Mouse (Mus musculus): ENCODE results near the gene Nabp2.

Gene Nabp2

DNA sequence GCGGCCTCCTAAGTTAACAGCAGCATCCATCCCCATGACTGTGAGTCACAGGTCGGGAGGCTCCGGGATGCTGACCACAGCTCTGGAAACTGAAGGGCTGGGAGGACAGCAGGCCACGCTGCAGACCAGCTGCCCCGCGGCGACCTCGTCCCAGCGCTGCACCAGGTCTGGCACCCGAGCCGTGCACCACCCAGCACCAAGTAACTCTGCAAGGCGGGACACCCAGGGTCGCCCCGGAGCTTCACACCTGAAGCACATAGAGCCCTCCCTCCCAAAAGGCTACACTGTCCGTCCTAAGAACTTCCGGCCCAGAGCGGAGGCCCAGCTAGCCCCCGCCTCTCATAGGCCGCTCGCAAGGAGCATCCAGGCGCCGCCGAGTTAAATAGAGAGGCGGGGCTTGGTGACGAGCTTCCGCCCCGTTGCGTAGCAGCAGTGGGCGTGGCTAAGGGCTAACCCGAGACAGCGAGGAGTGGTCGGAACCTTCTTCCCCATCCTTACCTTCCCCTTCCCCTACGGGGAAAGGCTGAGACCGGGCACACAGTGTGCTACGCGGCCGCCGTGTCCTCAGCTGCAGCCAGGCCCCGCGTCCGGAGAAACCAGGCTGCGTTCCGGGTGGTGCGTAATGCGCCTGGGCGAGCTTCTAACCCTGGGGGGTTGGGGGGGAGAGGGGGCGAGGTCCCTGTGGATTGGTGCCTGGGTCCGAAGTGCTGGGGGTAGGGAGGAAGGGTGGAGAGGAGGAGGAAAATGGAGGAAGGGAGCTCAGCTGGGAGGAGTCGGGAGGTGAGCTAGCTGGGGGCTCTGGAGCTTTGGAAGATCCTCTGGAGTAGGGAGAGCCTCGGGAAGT, at the start of gene Nabp2, which contains the start of gene Rnf41:
Gene Nabp2, minus strand, starts transcription at position 282 of the 844 bp plus-strand sequence.
Gene Rnf41, plus strand, starts transcription at position 447 of the 844 bp plus-strand sequence.
- peak; percentile 97 for DNase-seq (ENCODE audit: low spot score)

DNA sequence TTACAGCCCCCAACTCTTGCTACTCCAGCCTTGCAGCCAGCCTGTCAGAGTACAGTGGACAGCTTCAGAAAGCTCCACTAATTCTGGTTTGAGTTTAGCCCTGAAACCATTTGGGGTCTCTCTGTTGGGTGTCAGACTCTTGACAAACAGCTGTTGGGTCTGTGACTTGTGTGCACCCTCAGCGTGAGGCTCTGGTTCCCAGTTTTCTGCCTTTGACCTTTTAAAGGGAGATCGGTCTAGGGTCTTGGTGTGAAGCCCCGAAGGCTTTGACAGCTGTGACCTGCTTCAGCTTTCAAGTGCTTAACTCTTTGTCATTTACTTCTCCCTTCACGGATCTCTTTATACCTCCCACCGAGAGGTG, 49.0 kb upstream of the Nabp2 start:
- DNase-seq (ENCODE audit: low spot score), result no peak

DNA sequence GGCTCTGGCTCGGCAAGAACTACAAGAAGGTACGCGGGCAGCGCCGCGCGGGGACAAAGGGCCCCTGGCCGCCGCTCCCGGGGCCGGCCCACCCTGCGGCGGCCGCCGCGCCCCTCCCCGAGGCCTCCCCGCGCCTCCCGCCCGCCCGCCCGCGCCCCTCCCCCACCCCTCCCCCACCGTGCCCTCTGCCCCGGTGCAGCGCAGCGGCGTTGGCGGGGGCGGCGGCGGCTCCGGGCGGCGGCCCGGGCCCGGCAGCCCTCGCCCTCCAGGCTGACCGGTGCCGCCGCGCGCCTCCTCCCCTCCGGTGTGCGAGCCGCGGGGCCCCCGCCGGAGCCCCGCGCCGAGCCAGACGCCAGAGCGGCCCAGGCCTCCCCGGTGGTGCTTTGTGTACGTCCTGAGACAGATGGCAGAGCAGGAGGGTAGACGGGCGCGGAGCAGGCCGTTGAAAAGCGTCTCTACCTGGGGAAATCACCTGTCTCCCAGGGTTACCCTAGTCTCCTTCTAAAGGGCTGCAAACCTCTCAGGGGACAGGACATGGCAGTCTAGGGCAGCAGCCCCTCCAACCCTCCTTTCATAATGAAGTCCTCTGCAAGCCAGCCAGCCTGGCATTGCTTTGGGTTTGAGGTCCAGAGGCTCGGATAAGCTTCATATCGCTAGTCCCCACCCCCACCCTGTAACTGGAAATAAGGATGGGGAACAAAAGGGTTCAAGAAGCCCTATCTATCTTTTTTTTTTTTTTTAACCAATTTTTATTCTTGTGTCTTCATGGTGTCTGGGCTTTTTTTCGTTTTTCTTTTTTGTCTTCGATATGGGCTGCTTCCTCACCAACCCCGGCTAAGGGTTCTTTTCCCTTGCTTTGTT, 48.3 kb upstream of the Nabp2 start:
- peak; percentile 28 for DNase-seq (ENCODE audit: low spot score)

DNA sequence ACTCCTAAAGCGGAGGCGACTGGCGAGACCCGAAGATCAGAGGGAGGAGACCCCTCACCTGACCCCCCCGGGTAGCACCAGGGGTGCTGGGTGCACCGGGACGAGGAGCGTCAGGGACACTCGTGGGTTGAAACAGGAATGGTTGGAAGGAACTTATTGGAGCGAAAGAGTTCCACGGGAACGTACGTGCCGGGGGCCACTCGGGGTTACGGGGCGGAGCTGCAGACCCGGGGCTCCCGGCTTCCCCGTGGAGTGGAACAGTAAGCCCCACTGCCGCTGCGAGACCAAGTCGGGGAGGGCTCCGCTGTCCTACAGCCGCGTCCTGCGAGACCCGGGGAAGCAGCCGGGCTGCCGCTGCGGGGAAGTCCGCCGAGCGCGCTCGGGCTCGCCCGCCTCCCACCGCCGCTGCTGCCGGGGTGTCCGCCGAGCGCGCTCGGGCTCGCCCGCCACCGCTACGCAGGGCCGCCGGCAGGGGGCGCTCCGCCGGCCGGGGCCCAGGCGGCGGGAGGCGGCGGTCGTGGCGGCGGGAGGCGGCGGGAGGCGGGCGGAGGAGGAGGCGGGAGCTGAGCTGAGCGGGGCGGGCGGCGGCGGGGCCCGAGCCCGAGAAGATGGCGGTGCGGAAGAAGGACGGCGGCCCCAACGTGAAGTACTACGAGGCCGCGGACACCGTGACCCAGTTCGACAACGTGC, 47.6 kb upstream of the Nabp2 start, which contains the start of gene Smarcc2:
Gene Smarcc2, plus strand, starts transcription at position 530 of the 690 bp plus-strand sequence.
- peak; percentile 85 for DNase-seq (ENCODE audit: low spot score)

DNA sequence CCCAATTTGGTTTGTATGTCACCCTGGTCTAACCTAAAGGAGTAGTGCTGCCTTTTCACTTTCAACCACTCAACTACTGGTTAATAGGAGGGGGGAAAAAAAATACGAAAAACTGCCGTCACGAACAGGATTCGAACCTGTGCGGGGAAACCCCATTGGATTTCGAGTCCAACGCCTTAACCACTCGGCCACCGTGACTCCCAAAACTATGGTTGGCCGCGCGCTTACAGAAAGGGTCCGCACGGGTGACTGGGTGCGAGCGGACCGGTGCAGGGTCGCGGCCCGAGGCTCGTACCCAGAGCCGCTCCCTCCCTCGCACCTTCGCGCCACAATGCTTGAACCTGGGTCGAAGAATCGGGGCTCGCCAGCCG, 47.0 kb upstream of the Nabp2 start:
- DNase-seq (ENCODE audit: low spot score), result peak; percentile 97

DNA sequence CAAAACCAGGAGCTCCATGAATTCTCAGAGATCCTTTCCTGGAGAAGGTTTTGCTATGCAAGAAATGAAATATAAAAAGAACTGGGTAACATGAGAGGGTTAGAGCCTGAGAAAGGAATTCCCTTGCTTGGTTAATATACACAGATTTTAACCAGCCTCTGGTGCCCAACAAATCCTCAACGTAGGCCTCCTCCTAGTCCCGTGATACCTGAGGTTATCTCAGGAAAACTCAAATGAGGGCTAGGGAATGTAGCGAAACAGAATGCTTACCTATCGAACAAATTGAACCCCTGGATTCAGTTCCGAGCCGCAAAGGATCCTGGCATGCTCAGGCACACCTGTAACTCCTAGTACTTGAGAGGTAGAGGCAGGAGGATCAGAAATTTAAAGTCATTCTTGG, 46.4 kb upstream of the Nabp2 start:
- no peak for DNase-seq (ENCODE audit: low spot score)

DNA sequence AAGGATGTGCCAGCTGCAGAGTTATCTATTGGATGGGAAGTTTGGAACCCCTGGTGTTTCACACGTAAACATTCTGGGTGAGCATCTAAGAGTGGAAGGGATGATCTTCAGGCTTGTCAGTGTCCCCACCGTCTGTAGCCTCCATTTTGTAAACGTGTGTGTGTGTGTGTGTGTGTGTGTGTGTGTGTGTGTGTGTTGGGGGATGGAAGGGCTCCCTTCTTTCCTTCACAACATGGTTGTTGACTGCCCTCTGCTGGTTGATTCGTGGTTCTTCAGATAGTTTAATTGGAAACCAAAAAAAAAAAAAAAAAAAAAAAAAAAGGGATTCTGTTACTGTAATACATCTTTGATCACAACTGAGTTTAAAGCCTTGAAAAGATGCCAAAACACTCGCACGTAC, 44.0 kb upstream of the Nabp2 start:
- DNase-seq (ENCODE audit: low spot score), result peak; percentile 61

DNA sequence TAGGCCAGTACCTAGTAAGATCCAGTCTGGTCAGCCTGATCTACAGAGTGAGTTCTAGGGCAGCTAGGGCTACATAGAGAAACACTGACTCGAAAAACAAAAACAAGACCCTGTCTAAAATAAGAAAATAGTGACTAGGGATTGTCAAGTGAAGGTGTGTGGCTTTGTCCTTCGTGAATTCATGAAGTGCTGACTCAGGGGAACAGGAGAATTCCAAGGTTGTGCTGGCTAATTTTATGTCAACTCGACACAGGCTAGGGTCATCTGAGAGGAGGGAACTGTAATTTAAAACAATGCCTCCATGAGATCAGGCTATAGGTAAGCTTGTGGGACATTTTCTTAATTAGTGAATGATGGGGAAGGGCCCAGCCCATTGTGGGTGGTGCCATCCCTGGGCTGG, 43.2 kb upstream of the Nabp2 start:
- no peak for DNase-seq (ENCODE audit: low spot score)

DNA sequence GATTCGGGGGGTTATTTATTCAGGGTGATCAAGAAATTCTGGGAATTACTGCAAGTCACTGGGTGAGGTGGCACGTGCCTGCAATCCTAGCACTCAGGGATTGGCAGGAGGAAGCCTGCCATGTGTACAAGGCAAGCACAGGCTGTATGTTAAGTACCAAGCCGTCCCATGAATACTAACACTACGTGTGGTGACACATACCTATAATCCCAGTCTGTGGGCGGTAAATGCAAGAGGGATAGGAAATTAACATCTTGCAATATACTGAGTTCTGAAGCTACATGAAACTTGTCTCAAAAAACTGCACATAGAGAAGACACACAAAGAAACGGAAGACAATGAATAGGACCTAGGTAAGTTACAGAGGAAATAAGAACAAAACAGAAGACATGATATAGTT, 39.7 kb upstream of the Nabp2 start:
- DNase-seq (ENCODE audit: low spot score), result no peak

DNA sequence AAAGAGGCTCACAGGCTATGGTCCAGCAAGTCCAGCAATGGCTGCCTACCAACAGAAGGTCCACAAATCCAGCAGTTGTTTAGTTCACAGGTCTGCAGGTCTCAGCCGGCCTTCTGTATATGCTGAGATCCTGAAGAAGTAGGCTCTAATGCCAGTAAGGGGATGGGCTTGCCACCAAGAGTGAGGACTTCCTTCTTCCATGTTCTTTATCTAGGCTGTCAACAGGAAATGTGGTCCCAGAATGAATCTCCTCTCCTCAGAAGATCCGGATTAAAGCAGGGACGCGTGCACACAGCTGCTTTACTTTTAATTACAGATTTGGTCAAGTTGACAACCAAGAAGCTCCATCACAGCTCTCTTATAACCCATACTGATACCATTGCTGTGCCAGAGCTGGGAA, 34.1 kb upstream of the Nabp2 start:
- DNase-seq (ENCODE audit: low spot score), result no peak

DNA sequence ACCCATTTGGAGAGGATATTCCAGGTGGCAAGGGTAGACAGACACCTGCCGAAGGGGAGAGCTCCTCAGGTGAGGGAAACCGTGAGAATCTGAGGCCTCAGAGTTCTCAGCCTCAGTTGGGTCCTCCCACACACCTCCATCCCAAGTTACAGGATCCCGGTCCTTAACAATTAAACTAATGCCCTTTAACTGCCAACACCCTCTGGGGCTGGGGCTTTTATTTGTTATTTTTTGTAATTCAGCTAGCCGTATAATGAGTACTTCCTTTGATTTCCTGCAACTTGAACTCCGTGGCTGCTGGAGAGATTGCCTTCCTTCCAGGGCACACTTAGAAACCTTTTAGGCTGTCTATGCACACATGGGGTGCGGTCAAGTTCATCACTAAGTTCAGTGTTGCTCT, 33.1 kb upstream of the Nabp2 start:
- no peak for DNase-seq (ENCODE audit: low spot score)

DNA sequence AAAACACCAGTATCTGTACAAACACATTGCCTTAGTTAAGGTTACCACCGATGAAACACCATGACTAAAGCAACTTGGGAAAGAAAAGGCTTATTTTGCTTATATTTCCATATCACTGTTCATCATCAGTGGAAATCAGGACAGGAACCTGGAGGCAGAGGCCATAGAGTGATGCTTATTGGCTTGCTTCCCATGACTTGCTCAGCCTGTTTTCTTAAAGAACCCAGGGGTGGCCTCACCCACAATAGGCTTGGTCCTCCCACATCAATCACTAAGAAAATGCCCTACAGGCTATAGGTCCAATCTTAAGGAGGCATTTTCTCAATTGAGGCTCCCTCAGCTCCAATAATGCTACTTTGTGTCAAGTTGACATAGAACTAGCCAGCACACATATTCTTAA, 31.4 kb upstream of the Nabp2 start:
- no peak for DNase-seq (ENCODE audit: low spot score)

DNA sequence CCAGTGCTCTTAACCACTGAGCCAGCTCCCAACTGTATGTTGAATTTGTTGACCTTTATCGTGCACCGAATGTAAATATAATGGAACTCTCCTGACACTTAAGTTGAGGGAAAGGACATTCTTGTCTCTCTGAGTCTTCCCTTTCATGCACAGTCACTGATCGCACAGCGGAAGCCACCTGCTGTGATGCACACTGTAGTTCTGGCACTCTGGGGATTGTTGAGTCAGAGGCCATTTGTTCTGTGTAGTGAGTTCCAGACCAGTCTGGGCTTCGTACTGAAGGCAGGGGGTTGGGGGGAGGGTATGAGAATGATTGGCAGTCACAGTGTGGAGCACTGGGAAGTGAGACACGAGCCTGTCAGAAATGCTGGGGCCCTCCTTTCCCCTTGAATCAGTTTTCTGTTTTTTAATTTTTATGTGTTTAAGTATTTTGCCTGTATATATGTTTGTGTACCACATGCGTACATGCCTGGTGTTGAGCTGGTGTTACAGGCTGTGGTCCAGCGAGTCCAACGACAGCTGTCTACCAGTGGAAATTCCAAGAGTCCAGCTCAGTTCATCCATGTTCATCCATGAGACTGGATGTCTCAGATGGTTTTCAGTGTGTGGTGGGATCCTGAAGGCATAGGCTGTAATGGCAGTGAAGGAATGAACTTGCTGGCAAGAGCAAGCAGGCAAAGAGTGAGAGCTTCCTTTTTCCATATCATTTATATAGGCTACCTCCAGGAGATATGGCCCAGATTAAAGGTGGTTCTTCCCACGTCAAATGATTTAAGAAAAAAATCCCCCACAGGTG, 30.2 kb upstream of the Nabp2 start:
- no peak for DNase-seq (ENCODE audit: low spot score)

DNA sequence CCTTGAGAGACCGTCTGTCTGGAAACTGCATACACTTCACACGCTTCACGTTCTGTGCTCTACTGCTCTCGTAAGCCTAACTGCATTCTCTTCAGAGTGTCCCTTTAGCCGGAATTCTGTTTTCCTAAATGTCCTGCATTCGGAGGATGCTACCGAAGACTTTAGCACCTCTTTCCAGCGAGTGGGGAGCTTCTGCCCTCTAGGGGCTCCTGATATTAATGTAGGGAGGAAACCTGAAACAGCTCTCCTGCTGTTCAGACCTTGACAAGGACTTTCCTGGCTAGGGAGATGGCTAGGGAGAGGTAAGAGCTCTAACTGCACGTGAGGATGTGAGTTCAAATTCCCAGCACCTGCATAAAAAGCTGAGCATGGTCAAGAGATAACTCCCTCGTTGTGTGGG, 29.1 kb upstream of the Nabp2 start:
- no peak for DNase-seq (ENCODE audit: low spot score)

DNA sequence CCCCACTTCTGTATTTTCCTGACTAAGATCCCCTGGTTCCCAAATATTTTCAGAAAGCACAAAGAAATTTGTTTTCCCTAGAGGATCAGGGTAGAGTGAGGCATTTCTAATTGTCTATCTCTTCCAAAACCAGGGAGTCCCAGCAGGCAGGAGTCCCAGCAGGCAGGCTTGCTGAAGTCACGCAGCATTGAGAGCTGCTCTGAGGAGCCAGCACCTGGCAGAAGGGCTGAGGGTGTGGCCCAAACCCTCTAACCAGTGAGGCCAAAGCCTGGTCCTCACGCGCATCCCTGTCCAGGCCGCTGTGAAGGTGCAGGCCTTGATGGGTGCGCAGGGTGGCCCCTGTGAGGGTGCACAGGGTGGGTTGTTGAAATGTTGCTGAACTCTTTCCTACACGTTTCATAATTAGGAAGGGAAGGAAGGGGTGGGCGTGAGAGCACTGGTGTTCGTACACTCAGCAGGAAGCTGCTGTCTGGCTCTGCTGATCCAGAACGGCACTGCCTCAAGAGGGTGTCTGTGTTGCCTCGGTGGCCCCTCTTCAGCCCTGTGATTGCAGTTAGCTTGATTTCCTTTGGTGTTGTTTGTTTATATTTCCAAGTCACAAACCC, 27.5 kb upstream of the Nabp2 start:
- no peak for DNase-seq (ENCODE audit: low spot score)

DNA sequence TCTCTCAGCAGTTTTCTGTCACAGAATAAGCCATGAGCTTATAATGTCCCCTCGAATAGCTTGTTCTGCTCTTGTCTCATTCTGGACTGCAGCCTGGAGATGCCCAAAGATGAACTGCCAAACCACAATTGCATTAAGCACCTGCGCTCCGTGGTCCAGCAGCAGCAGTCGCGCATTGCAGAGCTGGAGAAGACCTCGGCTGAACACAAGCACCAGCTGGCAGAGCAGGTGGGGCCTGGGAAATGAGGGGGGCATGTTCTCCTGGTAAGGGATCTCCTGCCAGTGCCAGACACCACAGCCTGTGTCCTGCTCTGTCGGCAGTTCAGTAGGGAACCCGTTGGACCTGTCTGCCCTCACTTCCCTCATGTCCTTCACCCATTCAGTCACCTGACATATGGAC, 25.1 kb upstream of the Nabp2 start:
- DNase-seq (ENCODE audit: low spot score), result no peak

DNA sequence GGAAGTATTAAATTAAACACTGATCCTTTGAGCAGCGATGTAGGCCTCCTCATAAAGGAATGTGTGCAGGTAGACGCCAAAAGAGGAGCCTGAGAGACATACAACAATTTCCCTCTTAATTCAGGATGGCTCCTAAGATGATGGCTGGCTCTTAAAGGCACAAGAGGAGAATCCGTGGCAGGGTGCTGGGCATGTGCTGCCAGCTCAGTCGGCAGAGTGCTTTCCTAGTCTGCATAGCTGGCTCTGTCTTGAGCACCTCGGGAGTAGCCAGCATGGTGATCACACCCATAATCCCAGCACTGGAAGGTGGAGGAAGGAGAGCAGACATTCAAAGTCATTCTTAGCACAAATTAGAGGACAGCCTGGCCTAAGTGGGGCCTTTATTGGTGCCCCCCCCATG, 24.6 kb upstream of the Nabp2 start:
- DNase-seq (ENCODE audit: low spot score), result no peak

DNA sequence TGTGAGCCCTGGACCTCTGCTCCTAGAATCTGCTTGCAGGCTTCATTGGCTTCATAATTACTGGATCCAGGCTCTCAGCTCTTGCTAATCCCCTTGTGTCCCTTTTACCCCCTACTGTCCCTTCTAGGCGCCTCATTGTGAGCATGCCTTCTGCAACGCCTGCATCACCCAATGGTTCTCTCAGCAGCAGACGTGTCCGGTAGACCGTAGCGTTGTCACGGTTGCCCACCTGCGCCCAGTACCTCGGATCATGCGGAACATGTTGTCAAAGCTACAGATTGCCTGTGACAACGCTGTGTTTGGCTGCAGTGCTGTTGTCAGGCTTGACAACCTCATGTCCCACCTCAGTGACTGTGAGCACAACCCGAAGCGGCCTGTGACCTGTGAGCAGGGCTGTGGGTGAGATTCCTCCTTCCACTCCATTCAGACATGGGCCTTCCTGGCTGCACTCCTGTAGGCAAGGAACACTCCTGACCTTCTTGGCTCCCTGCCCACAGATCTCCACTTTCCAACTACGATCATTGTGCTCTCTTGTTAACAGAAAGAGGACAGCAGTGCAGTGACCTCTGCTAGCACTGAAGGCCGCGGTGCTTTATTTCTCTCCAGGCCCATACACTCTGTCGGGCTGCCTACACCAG, 24.0 kb upstream of the Nabp2 start:
- DNase-seq (ENCODE audit: low spot score), result no peak

DNA sequence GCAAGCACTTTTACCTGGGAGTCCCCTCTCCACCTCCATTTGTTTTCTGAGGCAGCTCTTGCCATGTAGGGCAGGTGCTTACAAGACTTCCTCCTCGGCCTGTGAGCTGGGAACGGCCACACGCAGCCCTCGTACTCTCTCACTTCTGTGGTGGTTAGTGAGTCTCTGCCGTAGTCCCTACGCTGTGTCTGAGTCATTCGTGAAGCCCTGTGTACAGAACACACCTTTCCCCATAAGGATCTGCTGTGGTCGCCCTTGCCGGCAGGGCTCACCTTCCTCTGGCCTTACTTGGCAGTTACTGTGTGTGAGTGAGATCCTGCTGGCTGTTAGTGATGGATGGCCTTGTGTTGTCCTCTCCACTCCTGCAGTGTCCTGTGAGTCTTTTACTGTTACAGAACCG, 23.4 kb upstream of the Nabp2 start:
- DNase-seq (ENCODE audit: low spot score), result no peak

DNA sequence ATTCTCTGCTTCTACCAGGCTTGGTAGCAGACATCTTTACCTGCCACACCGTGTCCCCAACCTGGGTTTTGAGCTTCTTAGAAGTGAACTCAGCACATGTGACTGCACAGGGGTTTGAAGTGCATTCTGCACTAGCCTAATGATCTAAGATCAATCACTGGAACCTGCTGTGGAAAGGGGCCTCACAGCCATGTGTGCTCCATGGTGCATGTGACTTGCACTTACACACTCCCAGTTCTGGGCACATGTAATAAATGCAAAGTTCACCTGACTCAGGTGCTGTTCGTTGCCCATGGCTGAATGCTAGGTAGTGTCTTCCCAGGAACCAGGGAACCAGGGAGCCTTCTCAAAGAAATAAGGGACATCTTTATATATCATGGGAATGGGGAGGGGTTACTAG, 22.1 kb upstream of the Nabp2 start:
- no peak for DNase-seq (ENCODE audit: low spot score)

DNA sequence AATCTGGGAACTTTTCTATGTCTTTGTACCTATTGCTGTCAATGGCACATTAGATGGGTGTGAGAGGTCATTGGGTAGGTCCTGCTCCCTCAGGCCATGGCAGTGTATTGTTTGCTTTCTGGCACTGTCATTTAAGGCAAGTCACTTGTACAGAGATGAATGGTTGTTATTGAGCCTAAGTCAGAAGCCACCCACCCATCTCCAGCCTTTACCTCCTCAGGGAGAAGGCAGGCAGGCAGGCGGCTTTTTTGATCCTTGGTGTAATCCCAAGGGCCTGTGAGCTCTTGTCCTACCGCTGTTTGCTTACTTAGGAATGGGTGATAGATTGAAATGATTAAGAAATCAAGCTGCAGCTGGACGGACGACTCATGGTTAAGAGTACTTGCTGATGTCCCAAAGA, 18.2 kb upstream of the Nabp2 start:
- DNase-seq (ENCODE audit: low spot score), result no peak

Measured in urinary bladder, postnatal 25 days (tissue).